9 mouse cellular contexts compared by ENCODE assay signal in the genomic region with DNA sequence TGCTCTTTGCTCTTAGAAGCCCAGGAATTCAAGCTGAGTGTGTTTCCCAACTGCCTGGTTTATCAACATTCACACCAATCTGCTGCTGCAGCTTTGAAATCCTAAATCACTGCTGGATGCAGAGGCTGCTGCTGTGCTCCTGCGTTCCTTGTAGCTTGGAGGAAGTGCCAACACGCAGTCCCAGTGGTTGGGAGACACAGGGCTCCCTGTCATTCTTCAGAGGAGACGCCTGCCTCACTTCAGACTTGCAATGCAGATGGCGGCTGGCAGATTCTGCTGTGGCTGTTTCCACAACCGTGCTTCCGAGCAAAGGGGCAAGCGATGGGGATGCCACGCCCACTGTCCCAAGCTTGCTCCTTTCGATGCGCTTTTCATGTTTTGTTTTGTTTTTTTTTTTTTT.
DNase-seq lines count a peak whose midpoint lies in the region; ATAC-seq and TF ChIP-seq lines count a peak whose summit lies in the region.
"Had no signal": no experiment of that assay in that cellular context is flagged by ENCODE, and none has a peak within 500 bp of the region (broad histone marks: within the 10 kb centered on the region; RNA-seq: fewer than 3 reads in every experiment).

No protein-coding gene starts in this region.

- H3K9me3 ChIP-seq in lung, embryonic 15.5 days, result no peaks in the 10 kb centered on the region
- H3K9me3 ChIP-seq in embryonic facial prominence, embryonic 15.5 days (replicated peaks), result no peaks in the 10 kb centered on the region
- no peaks in the 10 kb centered on the region for H3K9me3 ChIP-seq in hindbrain, embryonic 10.5 days
- no peaks in the 10 kb centered on the region for H3K9me3 ChIP-seq in midbrain, postnatal 0 days (ENCODE audit: low read length)

- no peak overlapping the region for H3K4me3 ChIP-seq in lung, embryonic 15.5 days
- H3K4me3 ChIP-seq in embryonic facial prominence, embryonic 15.5 days (replicated peaks), result no peak overlapping the region
- H3K4me3 ChIP-seq in hindbrain, embryonic 10.5 days, result no peak overlapping the region
- H3K4me3 ChIP-seq in midbrain, postnatal 0 days (ENCODE audit: low read depth, low read length), result no peak overlapping the region

- no peak for TF ChIP-seq CTCF in midbrain, postnatal 0 days (IDR thresholded peaks at IDR 0.05)

- no peak for DNase-seq in lung, postnatal 25 days (ENCODE audit: low spot score)
- DNase-seq in hindbrain, embryonic 10.5 days (ENCODE audit: low spot score), result no peak
- peak; percentile 59 for DNase-seq in midbrain, postnatal 0 days (ENCODE audit: low spot score)
- DNase-seq in ovary, adult 18-20 months (ENCODE audit: low spot score), result no peak
- DNase-seq in embryo, embryonic 11 days, result no peak
- no peak for DNase-seq in thymus, postnatal 36 days

- H3K4me2 ChIP-seq in lung, embryonic 15.5 days, result peak overlapping the region; percentile 17; the same call in 1 of the 2 replicates
- no peak overlapping the region for H3K4me2 ChIP-seq in embryonic facial prominence, embryonic 15.5 days (replicated peaks)
- H3K4me2 ChIP-seq in midbrain, postnatal 0 days (ENCODE audit: low read depth, low read length, poor library complexity, severe bottlenecking), result peak overlapping the region; percentile 22

- H3K4me1 ChIP-seq in lung, embryonic 15.5 days, result peaks cover 51% of the 10 kb centered on the region
- H3K4me1 ChIP-seq in embryonic facial prominence, embryonic 15.5 days, result peaks cover 36% of the 10 kb centered on the region
- H3K4me1 ChIP-seq in hindbrain, embryonic 10.5 days (replicated peaks), result peaks cover 55% of the 10 kb centered on the region
- H3K4me1 ChIP-seq in midbrain, postnatal 0 days (ENCODE audit: insufficient read depth, low read length), result peaks cover 33% of the 10 kb centered on the region

- H3K36me3 ChIP-seq in lung, embryonic 15.5 days, result no peaks in the 10 kb centered on the region
- H3K36me3 ChIP-seq in embryonic facial prominence, embryonic 15.5 days, result no peaks in the 10 kb centered on the region
- H3K36me3 ChIP-seq in hindbrain, embryonic 10.5 days, result 0 out of 2 replicates have a peak, but pooled peaks cover 3% of the 10 kb centered on the region
- H3K36me3 ChIP-seq in midbrain, postnatal 0 days (ENCODE audit: insufficient read depth, low read length), result no peaks in the 10 kb centered on the region

- ATAC-seq in lung, embryonic 15.5 days (ENCODE audit: borderline replicate concordance, extremely low read depth, low FRiP score, low TSS enrichment), result no peak
- no peak for ATAC-seq in embryonic facial prominence, embryonic 15.5 days (ENCODE audit: insufficient number of reproducible peaks, low FRiP score, low TSS enrichment, low read depth)
- no peak for ATAC-seq in midbrain, postnatal 0 days (ENCODE audit: low FRiP score)

- H3K27ac ChIP-seq in lung, embryonic 15.5 days, result peak overlapping the region; percentile 61
- H3K27ac ChIP-seq in embryonic facial prominence, embryonic 15.5 days (replicated peaks), result peak overlapping the region; percentile 55
- H3K27ac ChIP-seq in hindbrain, embryonic 10.5 days, result peak overlapping the region; percentile 77
- peak overlapping the region; percentile 71 for H3K27ac ChIP-seq in midbrain, postnatal 0 days (ENCODE audit: low read depth, low read length)
- H3K27ac ChIP-seq: liver, embryonic 14.5 days had no signal

- H3K27me3 ChIP-seq in lung, embryonic 15.5 days, result no peaks in the 10 kb centered on the region
- H3K27me3 ChIP-seq in embryonic facial prominence, embryonic 15.5 days, result no peaks in the 10 kb centered on the region
- H3K27me3 ChIP-seq in hindbrain, embryonic 10.5 days (ENCODE audit: insufficient read depth, poor library complexity, severe bottlenecking), result no peaks in the 10 kb centered on the region
- H3K27me3 ChIP-seq in midbrain, postnatal 0 days (ENCODE audit: insufficient read depth, low read length), result no peaks in the 10 kb centered on the region

- WGBS in lung, embryonic 15.5 days, result 34% methylated on average over 10 of the region's 10 CpGs
- WGBS in embryonic facial prominence, embryonic 15.5 days, result 59% methylated on average over 10 of the region's 10 CpGs
- 59% methylated on average over 10 of the region's 10 CpGs for WGBS in hindbrain, embryonic 10.5 days
- 35% methylated on average over 10 of the region's 10 CpGs for WGBS in midbrain, postnatal 0 days

- no peak overlapping the region; the same call in 1 of the 2 replicates for H3K9ac ChIP-seq in lung, embryonic 15.5 days
- no peak overlapping the region for H3K9ac ChIP-seq in embryonic facial prominence, embryonic 15.5 days
- H3K9ac ChIP-seq in midbrain, postnatal 0 days (replicated peaks; ENCODE audit: low read length, poor library complexity, severe bottlenecking), result no peak overlapping the region; the same call in 1 of the 2 replicates
- H3K9ac ChIP-seq: liver, embryonic 14.5 days had no signal
